Mouse (Mus musculus): ENCODE data around the gene Syvn1.
"Not testable (repeated sequence)": the region's sequence is repeated elsewhere in the genome, so short reads cannot be mapped to it uniquely, and the experiment has no call there.

The Syvn1 gene

DNA sequence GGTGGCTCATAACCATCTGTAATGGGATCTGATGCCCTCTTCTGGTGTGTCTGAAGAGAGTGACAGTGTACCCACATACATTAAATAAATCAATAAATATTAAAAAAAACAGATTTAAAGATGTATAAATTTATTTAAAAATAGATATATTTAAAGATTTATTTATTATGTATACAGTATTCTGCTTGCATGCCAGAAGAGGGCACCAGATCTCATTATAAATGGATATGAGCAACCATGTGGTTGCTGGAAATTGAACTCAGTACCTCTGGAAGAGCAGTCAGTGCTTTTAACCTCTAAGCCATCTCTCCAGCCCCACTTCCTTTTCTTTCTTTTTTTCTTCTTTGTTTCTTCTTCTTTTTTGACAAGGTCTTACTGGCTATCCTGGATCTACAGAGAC is 6.4 kb upstream of the Syvn1 start:
- DNase-seq (ENCODE audit: low read depth, low spot score), result no peak

DNA sequence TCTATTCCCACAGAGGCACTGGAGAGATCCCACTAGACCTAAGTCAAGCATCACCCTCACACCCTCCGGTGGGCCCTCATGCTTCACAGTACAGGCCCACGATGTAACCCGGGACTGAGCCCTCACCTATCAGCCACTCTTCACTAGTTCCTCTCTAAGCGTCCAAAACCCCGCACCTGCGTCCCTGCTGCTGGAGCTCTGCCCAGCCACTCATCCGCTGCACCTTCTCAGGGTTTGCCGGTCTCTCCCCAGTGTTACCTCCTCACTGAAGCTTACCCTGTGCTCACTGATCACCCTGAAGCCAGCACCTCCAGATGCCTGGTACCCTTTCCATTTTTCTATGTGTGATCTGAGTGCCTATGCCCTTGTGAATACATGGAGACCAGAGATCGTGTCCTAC is 4.1 kb upstream of the Syvn1 start:
- no peak for DNase-seq (ENCODE audit: low read depth, low spot score)

DNA sequence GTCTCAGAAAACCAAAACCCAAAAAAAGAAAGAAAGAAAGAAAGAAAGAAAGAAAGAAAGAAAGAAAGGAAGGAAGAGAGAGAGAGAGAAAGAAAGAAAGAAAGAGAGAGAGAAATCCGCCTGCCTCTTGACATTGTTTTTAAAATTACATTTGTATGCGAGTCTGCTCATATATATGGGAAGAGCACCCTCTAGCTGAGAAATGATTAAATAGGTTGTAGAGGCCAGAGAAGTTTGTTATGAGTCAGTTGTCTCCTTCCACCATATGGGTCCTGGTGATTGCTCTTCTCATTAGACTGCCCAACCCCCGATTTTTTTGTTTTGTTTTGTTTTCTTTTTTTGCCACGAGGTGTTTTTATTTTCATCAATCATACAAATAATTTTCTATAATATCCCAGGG is 2.3 kb upstream of the Syvn1 start:
- not testable (repeated sequence) for DNase-seq (ENCODE audit: low read depth, low spot score)

DNA sequence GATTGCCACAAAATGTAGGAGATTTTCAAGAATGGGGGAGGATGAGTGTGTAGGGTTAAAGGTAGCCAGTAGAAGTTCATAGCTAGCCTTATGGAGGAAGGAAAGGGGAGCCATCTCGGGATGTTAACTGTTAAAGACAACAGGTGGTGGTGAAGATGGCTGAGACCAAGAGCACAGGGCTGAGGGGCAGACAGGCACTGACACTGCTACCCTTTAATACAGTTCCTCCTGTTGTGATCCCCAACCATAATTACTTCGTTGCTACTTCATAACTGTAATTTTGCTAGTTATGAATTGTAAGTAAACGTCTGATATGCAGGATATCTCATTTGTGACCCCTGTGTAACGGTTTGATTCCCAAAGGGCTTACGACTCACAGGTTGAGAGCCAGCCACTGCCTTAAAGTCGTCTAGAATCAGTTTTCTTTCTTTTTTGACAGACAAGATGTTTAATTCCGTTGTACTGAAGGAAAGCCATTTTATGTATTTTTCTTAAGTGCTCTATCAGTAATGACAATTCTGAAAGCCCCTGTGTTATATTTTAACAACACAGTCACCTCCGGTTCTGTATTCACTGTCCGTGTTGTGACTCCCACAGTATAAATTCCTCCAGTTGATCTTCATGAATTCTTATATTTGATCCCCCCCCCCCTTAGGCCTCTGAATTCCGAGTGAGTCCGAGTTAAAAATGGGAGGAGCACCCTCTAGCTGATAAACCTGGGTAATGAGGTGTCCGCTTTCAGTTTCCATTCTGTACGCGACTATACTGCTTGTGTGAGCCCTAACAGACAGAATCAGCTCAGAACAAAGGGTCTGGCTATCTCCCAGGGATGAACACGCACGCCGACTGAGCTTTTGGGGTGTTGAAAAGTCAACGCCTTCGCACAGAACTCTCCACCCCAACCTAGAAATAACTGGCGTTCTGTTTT is 746 bp upstream of the Syvn1 start:
- no peak for DNase-seq (ENCODE audit: low read depth, low spot score)

DNA sequence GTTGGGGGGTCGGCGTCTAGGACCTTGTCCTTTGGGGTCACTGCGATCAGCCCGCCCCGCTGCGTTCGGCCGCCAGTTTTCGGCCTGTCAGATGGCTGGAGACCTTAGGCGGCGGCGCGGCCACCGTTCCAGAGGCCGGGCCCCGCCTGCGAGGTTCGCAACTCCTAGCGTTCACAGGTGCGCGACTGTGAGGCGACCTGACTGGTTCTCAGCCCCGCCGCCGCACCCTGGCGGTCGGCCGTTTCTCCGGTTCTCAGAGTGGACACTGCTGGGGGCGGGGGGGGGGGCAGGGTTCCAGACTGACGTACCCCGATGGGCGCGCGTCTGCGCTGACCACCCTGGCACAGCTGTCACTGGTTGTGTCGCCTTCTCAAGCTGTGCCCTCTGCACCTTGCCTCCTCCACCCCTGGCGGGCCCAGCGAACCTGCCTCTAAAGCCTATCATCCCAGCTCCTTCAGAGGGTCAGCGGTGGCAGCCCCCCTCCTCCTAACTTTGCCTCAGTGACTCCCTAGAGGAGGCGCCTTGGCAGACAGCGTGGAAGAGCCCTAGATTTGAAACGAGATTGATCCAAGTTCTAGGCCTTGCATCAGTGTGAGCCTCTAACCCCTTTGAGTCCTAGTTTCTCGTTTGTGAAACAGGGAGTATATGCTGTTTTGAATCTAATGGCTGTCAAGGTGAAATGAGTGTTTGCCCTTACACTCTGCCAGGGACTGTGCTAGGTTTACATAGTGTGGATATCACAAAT is 950 bp downstream of the Syvn1 start:
- no peak for DNase-seq (ENCODE audit: low read depth, low spot score)

DNA sequence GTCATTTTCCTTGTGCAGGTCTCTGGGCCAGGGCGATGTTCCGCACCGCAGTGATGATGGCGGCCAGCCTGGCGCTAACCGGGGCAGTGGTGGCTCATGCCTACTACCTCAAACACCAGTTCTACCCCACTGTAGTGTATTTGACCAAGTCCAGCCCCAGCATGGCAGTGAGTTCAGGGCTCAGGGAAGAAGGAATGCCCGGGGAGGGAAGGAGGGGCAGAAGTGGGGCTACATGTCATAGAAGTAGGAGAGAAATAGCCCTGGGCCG is 1.5 kb downstream of the Syvn1 start:
- no peak for DNase-seq (ENCODE audit: low read depth, low spot score)

DNA sequence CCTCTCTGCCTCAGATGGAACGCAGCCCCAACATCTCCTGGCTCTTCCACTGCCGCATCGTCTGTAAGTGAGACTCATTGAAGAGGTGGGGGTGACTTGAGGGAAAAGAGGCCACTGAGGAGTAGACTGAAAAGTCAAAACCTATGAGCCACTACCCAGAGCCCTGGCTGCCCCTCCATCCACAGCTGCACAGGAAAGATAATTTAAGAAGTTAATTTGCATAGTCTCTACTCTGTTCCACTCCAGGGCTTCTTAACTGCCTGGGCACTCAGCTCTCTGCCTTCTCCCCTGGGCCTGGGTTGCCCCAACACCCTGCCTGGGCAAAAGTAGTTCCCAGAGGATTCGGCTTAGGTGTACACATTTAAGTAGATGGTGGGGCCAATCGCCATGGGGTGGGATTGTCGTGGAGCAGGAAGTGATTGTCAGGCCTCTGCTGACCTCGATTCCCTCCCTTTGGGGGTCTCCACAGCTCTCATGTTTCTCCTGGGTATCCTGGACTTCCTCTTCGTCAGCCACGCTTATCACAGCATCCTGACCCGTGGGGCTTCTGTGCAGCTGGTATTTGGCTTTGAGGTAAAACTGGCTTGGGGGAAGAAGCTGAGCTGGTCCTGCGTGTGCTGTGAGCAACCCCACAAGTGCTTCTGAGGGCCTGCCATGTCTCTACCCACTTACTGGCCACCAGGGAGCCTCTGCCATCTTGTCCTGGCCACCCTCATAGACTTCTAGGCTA is 2.5 kb downstream of the Syvn1 start:
- no peak for DNase-seq (ENCODE audit: low read depth, low spot score)

DNA sequence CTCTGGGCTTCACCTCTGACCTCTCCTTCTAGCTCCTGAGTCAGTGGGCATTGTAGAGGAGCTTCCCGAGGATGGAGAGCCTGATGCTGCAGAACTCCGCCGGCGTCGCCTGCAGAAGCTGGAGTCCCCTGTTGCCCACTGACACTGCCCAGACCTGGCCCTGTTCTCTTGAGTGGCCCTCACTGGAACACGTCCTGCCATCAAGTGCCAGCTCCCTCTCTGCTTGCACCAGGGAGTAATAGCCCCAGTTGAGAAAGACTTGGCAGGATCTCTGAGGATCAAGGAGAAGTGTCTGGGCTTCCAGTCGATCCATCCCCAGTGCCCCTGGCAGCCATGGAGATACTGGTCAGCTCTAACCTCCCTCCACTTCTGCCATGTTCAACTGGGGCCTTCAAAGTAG is 6.1 kb downstream of the Syvn1 start:
- no peak for DNase-seq (ENCODE audit: low read depth, low spot score)

DNA sequence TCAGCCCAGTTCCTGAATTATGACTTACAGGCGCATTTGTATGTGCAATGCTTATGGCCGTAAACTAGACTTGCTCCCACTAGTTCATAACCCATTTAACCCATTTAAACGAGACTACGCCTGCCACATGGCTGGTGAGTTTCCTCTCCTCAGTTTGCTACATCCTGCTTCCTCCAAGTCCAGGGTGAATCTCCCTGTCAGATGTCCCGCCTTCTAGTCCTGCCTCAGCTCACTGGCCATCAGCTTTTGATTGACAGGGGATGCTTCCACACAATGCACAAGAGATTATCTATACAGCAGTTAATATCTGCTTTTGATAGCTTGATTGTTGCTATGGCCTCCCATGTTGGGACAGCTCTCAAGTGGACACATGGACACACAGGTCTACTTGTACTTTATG is 7.9 kb downstream of the Syvn1 start:
- DNase-seq (ENCODE audit: low read depth, low spot score), result no peak

DNA sequence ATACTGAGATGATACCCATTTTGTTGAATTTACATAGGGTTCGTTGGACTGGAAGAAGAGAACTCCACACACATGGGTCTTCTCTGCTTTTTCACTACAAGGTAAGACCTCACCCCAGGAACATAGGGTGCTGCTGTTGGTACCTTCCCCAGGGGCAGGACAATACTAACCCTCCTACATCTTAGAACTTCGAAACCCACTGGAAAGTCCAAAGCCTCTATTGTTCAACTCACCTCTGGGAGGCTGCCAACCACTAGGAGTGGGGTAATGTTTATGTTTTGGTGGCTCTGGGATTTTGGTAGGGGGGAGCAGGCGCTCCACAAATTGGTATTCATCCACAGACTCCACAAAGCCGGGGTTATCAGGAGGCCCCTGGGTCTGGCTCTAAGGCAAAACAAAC is 10.3 kb downstream of the Syvn1 start:
- no peak for DNase-seq (ENCODE audit: low read depth, low spot score)

DNA sequence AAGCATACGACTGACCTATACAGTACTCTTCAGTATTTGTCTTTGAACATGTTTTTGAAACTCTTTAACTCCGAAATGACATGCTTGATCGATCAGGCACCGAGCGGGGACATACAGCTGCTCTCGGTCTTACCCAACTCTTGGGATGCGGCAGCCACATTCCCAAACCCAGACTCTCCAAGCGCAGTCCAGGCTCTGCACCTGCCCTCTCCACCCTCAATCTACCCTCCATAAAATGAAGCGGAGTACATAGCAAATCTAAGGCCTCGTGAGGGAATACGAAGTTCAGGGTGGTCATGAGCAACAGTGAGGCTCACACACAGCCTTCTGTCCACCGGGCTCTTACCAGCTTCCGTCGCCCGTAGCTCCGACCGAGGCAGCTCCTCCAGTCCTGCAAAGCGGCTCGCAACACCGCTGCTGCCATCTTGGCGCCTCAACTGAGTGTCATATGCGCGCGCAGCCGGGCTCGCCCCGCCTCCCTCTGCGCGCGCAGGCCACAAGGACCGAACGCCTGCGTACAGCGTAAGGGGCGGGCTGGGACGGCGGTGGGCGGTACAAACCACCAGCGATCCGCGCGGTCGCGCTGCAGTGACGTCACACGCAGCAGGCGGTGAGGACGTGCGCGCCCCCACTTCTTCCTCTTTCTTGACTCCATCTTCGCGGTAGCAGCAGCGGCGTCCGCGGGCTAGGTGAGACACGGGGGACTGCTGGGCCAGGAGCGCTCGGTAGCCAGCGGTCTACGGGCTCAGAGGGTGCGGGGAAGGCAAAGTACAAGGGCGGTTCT is 11.1 kb downstream of the Syvn1 start, which contains the start of the genes Mrpl49 and Fau:
Gene Mrpl49 (minus strand): TSS at position 473 of the 784 bp plus-strand sequence.
Gene Fau (plus strand): TSS at position 532 of the 784 bp plus-strand sequence.
- peak; percentile 95 for DNase-seq (ENCODE audit: low read depth, low spot score)

DNA sequence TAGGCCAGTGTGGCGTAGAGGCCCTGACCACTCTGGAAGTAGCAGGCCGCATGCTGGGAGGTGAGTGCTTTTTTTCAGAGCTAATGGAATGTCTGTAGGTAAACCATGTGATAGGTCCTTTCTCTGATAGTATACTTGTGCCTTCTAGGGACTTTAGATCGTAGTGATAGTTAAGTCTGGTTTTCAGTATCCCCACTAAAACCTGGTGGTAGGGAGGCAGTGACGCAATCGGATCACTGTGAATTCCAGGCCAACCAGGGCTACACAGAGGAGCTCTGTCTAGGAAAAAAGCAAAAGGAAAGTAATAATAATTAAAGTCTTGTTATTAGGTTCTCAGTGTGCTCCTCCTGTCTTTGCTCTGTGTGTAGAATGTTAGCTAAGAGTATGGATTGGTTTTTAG is 12.1 kb downstream of the Syvn1 start:
- DNase-seq (ENCODE audit: low read depth, low spot score), result no peak

DNA sequence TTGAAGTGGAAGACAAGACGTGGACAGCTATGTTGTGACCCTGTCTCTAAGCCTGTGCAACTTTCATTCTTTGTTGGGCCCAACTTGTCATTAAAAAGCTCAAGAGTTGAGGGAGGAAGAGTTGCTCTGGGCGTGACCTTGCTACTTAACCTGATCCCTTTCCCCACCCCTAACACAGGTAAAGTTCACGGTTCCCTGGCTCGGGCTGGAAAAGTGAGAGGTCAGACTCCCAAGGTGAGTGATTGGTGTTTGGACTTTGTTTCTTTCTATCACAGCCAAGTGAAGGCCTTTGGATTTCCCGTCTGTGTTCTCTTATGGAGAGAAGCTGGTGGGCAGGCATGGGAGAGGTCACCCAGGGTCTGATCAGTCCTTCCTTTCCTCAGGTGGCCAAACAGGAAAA is 12.6 kb downstream of the Syvn1 start:
- DNase-seq (ENCODE audit: low read depth, low spot score), result no peak

DNA sequence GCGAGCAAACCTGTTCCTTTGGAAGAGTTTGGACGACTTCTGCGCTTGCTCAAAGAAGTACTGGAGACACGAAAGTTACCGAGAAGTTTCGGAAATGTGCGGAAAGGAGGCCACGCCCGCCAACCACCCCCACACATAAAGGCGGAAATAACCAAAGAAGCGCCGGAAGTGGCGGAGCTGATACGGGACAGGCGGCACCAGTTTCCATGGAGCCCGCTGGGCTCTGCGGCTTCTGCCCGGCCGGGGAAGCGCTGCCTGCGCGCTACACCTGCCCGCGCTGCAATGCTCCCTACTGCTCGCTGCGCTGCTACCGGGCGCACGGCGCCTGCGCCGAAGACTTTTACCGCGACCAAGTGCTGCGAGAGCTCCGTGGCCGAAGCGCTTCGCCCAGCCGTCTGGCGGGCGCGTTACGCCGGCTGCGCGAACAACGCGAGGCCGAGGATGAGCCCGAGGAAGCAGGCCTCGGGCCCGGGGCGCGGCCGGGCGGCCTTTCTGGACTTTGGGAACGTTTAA is 14.7 kb downstream of the Syvn1 start, which contains the start of gene Znhit2:
Gene Znhit2 (plus strand): TSS at position 172 of the 513 bp plus-strand sequence.
- peak; percentile 83 for DNase-seq (ENCODE audit: low read depth, low spot score)

DNA sequence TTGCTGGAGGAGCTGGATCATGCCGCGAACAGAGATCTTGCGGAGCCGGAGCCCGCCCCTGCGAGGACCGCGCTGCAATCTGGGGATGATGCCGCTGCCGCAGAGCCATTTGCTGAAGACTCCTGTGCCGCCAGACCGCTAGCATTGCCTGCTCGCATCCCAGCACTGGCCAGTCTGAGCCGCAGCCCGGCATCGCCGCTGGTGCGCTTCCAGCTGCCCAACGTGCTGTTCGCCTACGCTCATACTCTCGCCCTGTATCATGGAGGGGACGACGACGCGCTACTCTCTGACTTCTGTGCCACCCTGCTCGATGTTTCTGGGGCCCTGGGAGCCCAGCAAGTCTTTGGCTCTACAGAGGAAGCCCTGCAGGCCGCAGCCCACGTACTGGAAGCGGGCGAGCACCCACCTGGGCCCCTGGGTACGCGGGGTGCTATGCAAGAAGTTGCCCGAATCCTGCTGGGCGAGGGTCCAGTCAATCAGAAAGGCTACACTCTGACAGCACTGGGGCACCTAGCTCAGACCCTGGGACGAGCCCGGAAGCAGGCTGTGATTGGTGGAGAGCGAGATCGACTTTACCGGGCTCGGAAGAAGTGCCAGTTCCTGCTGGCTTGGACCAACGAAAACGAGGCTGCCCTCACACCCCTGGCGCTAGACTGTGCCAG is 15.4 kb downstream of the Syvn1 start:
- DNase-seq (ENCODE audit: low read depth, low spot score), result no peak

DNA sequence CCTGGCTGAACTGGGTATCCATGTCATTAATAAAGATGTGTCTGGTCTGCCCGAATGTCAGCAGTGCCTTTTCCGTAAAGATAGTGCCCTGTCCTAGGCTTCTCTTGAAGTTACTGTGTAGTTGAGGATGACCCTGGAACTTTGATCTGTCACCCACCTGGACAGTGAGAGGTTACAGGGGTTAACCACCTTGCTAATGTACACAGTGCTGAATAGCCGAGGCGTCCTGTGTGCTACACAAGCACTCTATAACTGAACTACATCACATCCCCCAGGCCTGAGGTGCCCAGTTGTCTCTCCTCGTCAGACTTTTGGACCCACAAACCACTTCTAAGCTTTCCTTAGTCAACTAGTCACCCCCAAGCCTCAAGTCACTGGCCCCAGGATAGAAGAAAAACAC is 16.0 kb downstream of the Syvn1 start:
- no peak for DNase-seq (ENCODE audit: low read depth, low spot score)

DNA sequence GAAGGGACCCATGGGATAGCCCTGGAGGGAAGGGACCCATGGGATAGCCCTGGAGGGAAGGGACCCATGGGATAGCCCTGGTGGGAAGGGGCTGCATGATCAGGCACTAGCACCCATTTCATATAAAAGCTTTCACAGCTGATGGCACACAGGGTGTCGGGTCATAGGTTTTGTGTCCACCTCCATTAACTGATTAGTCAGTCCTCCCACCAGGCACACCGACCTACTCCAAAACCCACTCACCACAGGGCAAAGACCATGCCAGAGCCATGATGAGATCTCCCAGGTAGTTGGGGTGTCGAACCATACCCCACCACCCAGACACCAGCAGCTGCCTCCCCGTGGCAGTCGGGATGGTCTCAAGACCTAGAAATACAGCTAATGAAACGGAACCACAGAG is 16.7 kb downstream of the Syvn1 start:
- DNase-seq (ENCODE audit: low read depth, low spot score), result no peak

DNA sequence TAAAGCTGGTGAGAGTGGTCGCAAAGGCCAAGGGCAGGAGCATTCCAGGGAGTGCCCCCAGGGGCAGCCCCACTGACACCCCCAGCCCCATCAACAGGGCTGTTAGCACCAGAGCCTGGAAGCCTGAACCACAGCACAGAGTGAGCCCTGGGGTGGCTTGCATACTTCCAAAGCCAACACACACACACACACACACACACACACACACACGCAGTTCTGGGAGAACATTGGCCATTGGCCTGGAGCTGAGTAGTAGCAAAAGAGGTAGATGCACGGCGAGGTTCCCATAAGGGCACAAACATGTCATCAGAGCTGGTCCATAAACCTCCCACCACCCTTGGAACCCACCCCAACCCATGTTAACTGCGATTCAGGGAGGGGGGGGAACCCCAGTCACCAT is 20.2 kb downstream of the Syvn1 start:
- no peak for DNase-seq (ENCODE audit: low read depth, low spot score)

DNA sequence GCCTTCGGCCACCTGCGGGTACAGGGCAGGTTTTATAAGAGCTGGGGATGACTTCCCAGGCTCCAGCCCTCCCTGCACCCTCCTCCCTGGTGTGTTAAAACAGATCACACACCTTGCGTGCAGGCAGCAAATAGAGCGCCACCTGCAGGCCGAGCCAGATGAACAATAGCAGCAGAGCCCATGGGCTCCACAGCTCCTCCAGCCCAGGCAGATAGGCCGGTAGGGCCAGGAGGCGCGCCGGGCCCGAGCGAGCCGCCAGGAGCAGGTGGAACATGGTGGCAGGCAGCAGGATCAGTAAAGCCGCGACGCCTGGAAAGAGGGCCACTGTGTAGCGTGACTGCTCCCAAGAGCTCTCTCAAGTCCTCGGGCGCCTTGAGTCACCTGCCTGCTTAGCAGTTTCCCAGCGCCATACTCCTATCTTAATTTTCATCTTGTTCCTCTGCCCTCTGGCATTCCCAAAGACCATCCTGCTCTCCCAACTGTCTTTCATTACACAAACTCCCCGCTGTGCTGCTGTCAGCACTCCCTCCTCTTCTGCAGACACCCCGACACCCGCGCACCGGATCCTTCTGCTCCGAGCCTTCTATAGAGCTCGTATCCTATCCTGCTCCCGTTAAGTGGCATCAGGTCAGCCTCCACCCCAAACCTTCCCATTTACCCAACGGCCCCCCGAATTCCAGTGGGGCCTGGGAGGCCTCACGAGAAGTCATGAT is 20.8 kb downstream of the Syvn1 start:
- no peak for DNase-seq (ENCODE audit: low read depth, low spot score)
